Mouse (Mus musculus) frontal cortex, adult 2 months (tissue): ENCODE measurements around the gene Pias3. TPM values are rescaled to one million over a fixed set of nuclear protein-coding genes. Genes with fewer than 3 reads are reported as not detected.
A peak's percentile ranks its signal among the peaks of the same experiment; 100 is the strongest.
"Not testable (repeated sequence)": the region's sequence is repeated elsewhere in the genome, so short reads cannot be mapped to it uniquely, and the experiment has no call there.

Experiments used
- DNase-seq, 2 experiments: peaks; one replicate each; pipeline ENCODE4 v3.0.0; 2022; ENCODE audit warnings: low spot score in 1 of 2; ENCODE audit errors: extremely low spot score in 1 of 2
- polyA plus RNA-seq: library from polyadenylated mRNA; depleted of rRNA; stranded (reverse); fragments of >200 nt; gene quantifications from 2 replicates; pipeline ENCODE4 v1.2.3, GENCODE M21; 2012; rRNA removed

The Pias3 gene
- polyA plus RNA-seq, 1 experiment, result 25.8 TPM

- peak in 1 of 2 experiments; percentile 36 for DNase-seq
Measured at GRCm38 (mm10) chr3:96727828-96728633, 31.8 kb downstream of the Pias3 start.

- peak in 1 of 2 experiments; percentile 23 for DNase-seq
Measured at GRCm38 (mm10) chr3:96728634-96729402, 32.6 kb downstream of the Pias3 start.

- no peak for DNase-seq
Measured at GRCm38 (mm10) chr3:96729403-96729784, 33.2 kb downstream of the Pias3 start.

GRCm38 (mm10) chr3:96730785-96731184, 34.6 kb downstream of the Pias3 start:
- no peak for DNase-seq

- DNase-seq, result no peak
Measured at GRCm38 (mm10) chr3:96733984-96734383, 37.8 kb downstream of the Pias3 start.

- peak in 1 of 2 experiments; percentile 13 for DNase-seq
Measured at GRCm38 (mm10) chr3:96735200-96735599, 39.0 kb downstream of the Pias3 start.

GRCm38 (mm10) chr3:96737013-96737740, 41.0 kb downstream of the Pias3 start:
- no peak for DNase-seq

GRCm38 (mm10) chr3:96737995-96738394, 41.8 kb downstream of the Pias3 start:
- no peak for DNase-seq

GRCm38 (mm10) chr3:96740279-96740678, 44.1 kb downstream of the Pias3 start:
- DNase-seq, result not testable (repeated sequence)

GRCm38 (mm10) chr3:96744348-96744747, 48.2 kb downstream of the Pias3 start:
- DNase-seq, result no peak

GRCm38 (mm10) chr3:96746829-96747228, 50.6 kb downstream of the Pias3 start:
- no peak for DNase-seq

Other genes starting within 250 kb of the Pias3 start
- not detected in 2 replicates for gene BC107364, start 244.1 kb upstream of the Pias3 start, polyA plus RNA-seq
- gene Hfe2, start 171.2 kb upstream of the Pias3 start, polyA plus RNA-seq, result 0.60 and 1.1 TPM in 2 replicates
- 27.5 and 27.7 TPM in 2 replicates for gene Txnip, start 138.4 kb upstream of the Pias3 start, polyA plus RNA-seq
- gene Gm16253, start 119.4 kb upstream of the Pias3 start, polyA plus RNA-seq, result not detected in 2 replicates
- 67.3 and 84.3 TPM in 2 replicates for gene Polr3gl, start 102.2 kb upstream of the Pias3 start, polyA plus RNA-seq
- gene Ankrd34a, start 99.7 kb upstream of the Pias3 start, polyA plus RNA-seq, result 50.2 and 57.4 TPM in 2 replicates
- gene Lix1l, start 95.2 kb upstream of the Pias3 start, polyA plus RNA-seq, result 30.3 and 30.7 TPM in 2 replicates
- 37.4 and 40.3 TPM in 2 replicates for gene Rbm8a, start 66.5 kb upstream of the Pias3 start, polyA plus RNA-seq
- 61.4 and 64.5 TPM in 2 replicates for gene Pex11b, start 61.0 kb upstream of the Pias3 start, polyA plus RNA-seq
- 0.10 and 0.11 TPM in 2 replicates for gene Gm42957, start 60.9 kb upstream of the Pias3 start, polyA plus RNA-seq
- 2.9 and 3.2 TPM in 2 replicates for gene Itga10, start 50.8 kb upstream of the Pias3 start, polyA plus RNA-seq
- 5.9 and 9.8 TPM in 2 replicates for gene Ankrd35, start 26.3 kb upstream of the Pias3 start, polyA plus RNA-seq
- 10.2 and 10.5 TPM in 2 replicates for gene Nudt17, start 12.2 kb downstream of the Pias3 start, polyA plus RNA-seq
- gene Polr3c, start 31.2 kb downstream of the Pias3 start, polyA plus RNA-seq, result 34.2 and 34.4 TPM in 2 replicates
- gene Rnf115, start 31.3 kb downstream of the Pias3 start, polyA plus RNA-seq, result 46.0 and 49.0 TPM in 2 replicates
- gene Pdzk1, start 132.9 kb downstream of the Pias3 start, polyA plus RNA-seq, result 0.32 and 0.36 TPM in 2 replicates
- 0.06 TPM in 1 of 2 replicates, not detected in the other for gene Cd160, start 133.0 kb downstream of the Pias3 start, polyA plus RNA-seq
- gene Gja5, start 208.3 kb downstream of the Pias3 start, polyA plus RNA-seq, result 0.55 and 0.62 TPM in 2 replicates
- 17.7 and 19.3 TPM in 2 replicates for gene Gpr89, start 209.0 kb downstream of the Pias3 start, polyA plus RNA-seq
- not detected in 2 replicates for gene Gja8, start 229.6 kb downstream of the Pias3 start, polyA plus RNA-seq